Mouse (Mus musculus) cerebral cortex, adult 2 months (tissue): ENCODE measurements around the gene Vmn1r10.

Experiments
- WGBS: fragments of 180-500 bp; shearing (Covaris S2); methylation state at CpG from one replicate; pipeline ENCODE4 v1.1.7; 2018; 5-methylcytosine and 5-hydroxymethylcytosine counted together

Vmn1r10 gene

GRCm38 (mm10) chr6:57109154-57109553 is at the start of gene Vmn1r10:
Gene Vmn1r10, plus strand, starts transcription at chr6:57109454.
- 67% methylated on average over 3 of the region's 3 CpGs for WGBS

- WGBS, result 82% methylated on average over 2 of the region's 2 CpGs
These were observed 42.8 kb upstream of the Vmn1r10 start, which contains the start of gene Vmn1r9 for GRCm38 (mm10) chr6:57066487-57066886. Gene Vmn1r9, plus strand, starts transcription at chr6:57066787.

- WGBS, result 81% methylated on average over 1 of the region's 1 CpGs
These were observed 2.9 kb upstream of the Vmn1r10 start for GRCm38 (mm10) chr6:57106358-57106757.

- WGBS, result 79% methylated on average over 1 of the region's 1 CpGs
These were observed 23.9 kb downstream of the Vmn1r10 start, which contains the start of gene Vmn1r11 for GRCm38 (mm10) chr6:57133155-57133554. Gene Vmn1r11, plus strand, starts transcription at chr6:57133455.

GRCm38 (mm10) chr6:57156619-57157018 is 47.4 kb downstream of the Vmn1r10 start, which contains the start of gene Vmn1r12:
Gene Vmn1r12, plus strand, starts transcription at chr6:57156919.
- WGBS, result 76% methylated on average over 2 of the region's 2 CpGs
